Mouse (Mus musculus): Measurements from ENCODE around the gene Efna5. TPM values are rescaled to one million over a fixed set of nuclear protein-coding genes. Genes with fewer than 3 reads are reported as not detected.

The Efna5 gene
- total and polyA plus RNA-seq, 3 experiments: 0.05 TPM; not detected in 2

DNA sequence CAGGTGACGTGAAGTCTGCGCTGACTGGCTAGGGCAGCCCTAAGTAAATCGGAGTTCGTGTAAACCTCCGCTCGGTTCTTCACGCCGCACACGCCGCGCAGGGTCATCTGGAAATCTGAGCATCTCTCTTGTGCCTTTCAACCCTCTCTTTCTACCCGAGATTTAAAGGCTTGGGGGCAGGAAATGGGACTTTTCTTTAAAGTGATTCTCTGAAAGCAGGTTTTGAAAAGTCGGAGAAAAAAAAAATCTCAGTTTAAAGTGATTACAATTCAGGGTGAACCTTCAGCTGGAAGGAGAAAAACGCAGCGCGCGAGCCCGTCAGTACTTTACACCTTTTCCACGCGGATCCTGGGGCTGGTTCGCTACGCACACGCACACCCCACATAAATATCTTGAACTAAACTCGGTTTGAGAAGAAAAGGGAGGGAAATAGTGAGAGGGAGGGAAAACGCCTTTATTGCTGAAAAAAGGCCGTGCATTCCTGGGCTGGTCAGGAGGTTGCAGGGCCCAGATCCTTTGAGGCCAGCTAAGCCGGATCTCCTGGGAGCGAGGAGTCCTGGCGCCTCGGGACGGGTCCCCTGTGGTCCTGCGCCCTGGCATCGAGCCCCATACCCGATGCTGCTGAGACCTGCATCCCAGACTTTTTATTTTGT is 2.5 kb upstream of the Efna5 start:
- Histone ChIP-seq H3K9me3 (replicated peaks) (peaks cover 46% of the 10 kb centered on the region), H3K36me3 (replicated peaks) (no peaks in the 10 kb centered on the region), H3K27me3 (ENCODE audit: insufficient read depth, low read length) (no peaks in the 10 kb centered on the region), H3K4me3 (ENCODE audit: low read depth, low read length) (no peak overlapping the region), H3K4me1 (ENCODE audit: insufficient read depth, low read depth, low read length) (no peaks in the 10 kb centered on the region)
- ATAC-seq (ENCODE audit: extremely low read depth, insufficient number of reproducible peaks, low FRiP score, poor library complexity, severe bottlenecking): no peak
- TF ChIP-seq TAL1 (conservative IDR thresholded peaks at IDR 0.05; ENCODE audit: low read depth, low read length) (no peak), CTCF (IDR thresholded peaks at IDR 0.05; ENCODE audit: low read depth, low read length) (no peak), GATA2 (IDR thresholded peaks at IDR 0.05; ENCODE audit: borderline replicate concordance, low read depth, low read length) (no peak), POLR2AphosphoS5 (IDR thresholded peaks at IDR 0.05; ENCODE audit: insufficient replicate concordance, low read depth, low read length) (no peak), GATA1 (IDR thresholded peaks at IDR 0.05; ENCODE audit: borderline replicate concordance, low read length) (no peak)
- DNase-seq (ENCODE audit: low spot score): no peak

DNA sequence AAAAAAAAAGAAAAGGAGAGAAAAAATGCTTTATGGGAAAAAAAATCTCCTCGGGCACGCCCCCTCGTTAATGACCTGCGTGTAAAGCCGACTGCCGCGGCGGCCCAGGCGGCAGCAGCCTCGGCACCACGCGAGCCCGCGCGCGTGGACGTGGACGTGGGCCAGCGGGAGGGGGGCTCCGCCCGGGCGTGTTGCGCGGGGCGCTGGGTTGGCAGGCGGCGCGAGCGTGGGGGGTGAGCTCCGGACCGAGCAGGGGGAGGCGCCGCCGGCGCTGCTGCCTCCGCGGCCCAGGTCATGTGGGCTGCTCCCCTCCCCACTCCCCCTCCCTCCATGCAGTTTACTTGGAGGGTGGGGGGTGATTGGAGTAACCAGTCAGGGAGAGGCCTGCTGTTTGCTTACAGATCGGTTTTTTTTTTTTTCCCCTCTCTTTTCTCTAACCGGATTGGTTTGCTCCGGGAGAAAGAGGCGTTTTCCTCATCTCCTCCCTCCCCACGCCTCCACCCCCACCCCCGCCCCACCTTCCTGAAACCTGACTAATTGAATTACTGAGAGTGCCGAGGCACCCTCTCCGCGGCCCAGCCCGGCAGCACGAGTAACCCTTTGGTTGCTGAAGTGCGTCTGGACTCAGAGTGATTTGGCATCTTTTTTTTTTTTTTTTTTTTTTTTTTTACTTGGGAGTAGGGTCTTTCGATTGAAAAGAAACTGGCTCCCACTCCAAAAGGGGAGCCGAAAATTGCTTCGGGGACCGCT is 1.8 kb upstream of the Efna5 start:
- Histone ChIP-seq H3K4me3 (ENCODE audit: low read depth, low read length) (no peak overlapping the region), H3K27me3 (ENCODE audit: insufficient read depth, low read length) (no peaks in the 10 kb centered on the region), H3K4me1 (ENCODE audit: insufficient read depth, low read depth, low read length) (no peaks in the 10 kb centered on the region), H3K9me3 (replicated peaks) (peaks cover 46% of the 10 kb centered on the region), H3K36me3 (replicated peaks) (no peaks in the 10 kb centered on the region)
- TF ChIP-seq TAL1 (conservative IDR thresholded peaks at IDR 0.05; ENCODE audit: low read depth, low read length) (no peak), CTCF (IDR thresholded peaks at IDR 0.05; ENCODE audit: low read depth, low read length) (no peak), GATA2 (IDR thresholded peaks at IDR 0.05; ENCODE audit: borderline replicate concordance, low read depth, low read length) (no peak), POLR2AphosphoS5 (IDR thresholded peaks at IDR 0.05; ENCODE audit: insufficient replicate concordance, low read depth, low read length) (no peak), GATA1 (IDR thresholded peaks at IDR 0.05; ENCODE audit: borderline replicate concordance, low read length) (no peak)
- ATAC-seq (ENCODE audit: extremely low read depth, insufficient number of reproducible peaks, low FRiP score, poor library complexity, severe bottlenecking): no peak
- no peak for DNase-seq (ENCODE audit: low spot score)

DNA sequence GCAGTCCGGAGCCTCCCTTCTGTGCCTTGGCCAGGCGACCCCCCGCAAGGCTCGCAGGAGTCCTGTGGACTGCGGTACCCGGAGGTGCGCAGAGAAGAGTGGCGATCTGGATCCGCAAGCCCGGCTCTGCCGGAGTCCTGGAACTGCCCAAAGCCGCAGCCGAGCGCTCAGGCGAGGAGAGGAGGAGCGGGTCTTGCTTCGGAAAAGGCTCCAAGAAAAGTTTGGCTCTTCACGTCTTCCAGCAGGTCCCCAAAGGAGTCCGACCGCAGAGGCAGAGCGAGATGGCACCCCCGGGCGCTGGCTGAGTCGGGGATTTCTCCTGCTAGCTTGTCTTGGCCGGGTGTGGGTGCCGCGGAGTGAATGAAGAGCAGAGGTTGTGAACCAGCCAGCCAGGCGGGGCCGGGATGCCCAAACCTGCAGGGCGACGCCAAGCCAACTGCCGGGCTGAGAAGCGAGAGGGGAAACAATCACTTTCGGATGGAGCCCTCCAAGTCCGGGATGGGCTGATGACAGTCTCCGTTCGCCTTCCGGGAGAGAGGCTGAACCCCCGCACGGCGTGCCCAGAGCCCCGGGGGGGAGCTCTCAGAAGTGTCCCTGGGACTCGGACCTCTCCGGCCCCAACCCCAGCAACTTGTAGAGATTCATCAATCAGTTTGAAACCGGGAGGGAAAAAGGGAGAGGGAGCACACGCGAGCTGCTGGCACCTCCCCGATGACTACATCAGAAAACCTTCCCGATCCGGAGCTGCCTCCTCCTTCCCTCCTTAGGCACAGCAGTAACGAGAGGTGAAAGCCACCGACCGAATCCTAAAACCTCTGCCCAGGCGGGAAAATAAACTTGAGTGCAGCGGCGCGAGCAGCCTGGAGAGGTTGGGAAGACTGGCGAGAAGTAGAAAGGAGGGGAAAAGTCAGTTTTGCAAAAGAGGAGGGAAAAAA is 941 bp upstream of the Efna5 start:
- peaks cover 46% of the 10 kb centered on the region for H3K9me3 ChIP-seq (replicated peaks)
- DNase-seq (ENCODE audit: low spot score) (no peak), ATAC-seq (ENCODE audit: extremely low read depth, insufficient number of reproducible peaks, low FRiP score, poor library complexity, severe bottlenecking) (no peak)
- H3K4me1 ChIP-seq (ENCODE audit: insufficient read depth, low read depth, low read length): no peaks in the 10 kb centered on the region
- H3K27me3 ChIP-seq (ENCODE audit: insufficient read depth, low read length): no peaks in the 10 kb centered on the region
- H3K36me3 ChIP-seq (replicated peaks): no peaks in the 10 kb centered on the region
- TF ChIP-seq POLR2AphosphoS5 (IDR thresholded peaks at IDR 0.05; ENCODE audit: insufficient replicate concordance, low read depth, low read length): no peak
- H3K4me3 ChIP-seq (ENCODE audit: low read depth, low read length): no peak overlapping the region; the same call in 1 of the 2 replicates

DNA sequence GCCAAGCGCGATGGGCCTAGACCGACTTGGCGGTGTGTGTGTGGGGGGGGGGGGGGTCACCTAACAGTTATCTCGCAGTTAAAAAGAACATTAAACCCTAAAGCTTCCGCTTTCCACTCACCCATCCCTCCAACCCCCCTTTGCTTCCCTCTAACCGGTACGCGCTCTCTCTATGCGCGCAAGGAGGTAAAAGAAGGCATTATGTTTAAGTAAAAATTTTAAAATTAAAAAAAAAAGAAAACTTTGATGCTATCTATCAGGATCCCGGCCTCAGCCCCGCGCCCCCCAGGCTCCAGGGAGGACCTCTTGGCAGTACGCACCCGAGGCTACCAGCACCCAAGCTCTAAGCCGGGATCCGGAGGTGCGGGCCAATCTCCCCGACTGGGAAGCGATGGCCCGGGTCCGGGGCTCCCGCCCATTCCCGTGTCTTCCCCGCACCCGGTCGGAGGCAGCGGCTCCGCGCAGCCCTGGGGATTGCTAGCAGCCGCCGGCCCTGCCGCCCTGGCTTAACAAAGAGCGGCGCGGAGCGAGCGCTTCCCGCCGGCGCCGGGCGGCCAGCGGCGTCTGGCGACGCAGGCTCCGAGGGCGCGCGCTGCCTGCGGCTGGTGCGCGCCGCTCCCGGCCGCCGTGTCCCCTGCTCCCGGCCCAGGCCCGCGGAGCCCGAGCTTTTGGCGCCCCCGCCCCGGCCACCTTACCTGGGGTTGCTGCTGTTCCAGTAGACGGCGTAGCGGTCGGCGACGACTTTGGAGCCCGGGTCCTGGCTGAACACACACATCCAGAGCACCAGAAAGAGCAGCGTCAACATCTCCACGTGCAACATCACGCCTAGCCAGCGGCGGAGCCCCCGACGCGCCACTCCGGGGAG is 574 bp downstream of the Efna5 start:
- ATAC-seq (ENCODE audit: extremely low read depth, insufficient number of reproducible peaks, low FRiP score, poor library complexity, severe bottlenecking): no peak
- H3K27me3 ChIP-seq (ENCODE audit: insufficient read depth, low read length): no peaks in the 10 kb centered on the region
- no peak for TF ChIP-seq POLR2AphosphoS5 (IDR thresholded peaks at IDR 0.05; ENCODE audit: insufficient replicate concordance, low read depth, low read length)
- no peak for TF ChIP-seq CTCF (IDR thresholded peaks at IDR 0.05; ENCODE audit: low read depth, low read length)
- TF ChIP-seq GATA2 (IDR thresholded peaks at IDR 0.05; ENCODE audit: borderline replicate concordance, low read depth, low read length): no peak
- no peak for TF ChIP-seq TAL1 (conservative IDR thresholded peaks at IDR 0.05; ENCODE audit: low read depth, low read length)
- TF ChIP-seq GATA1 (IDR thresholded peaks at IDR 0.05; ENCODE audit: borderline replicate concordance, low read length): no peak
- DNase-seq (ENCODE audit: low spot score): no peak
- H3K36me3 ChIP-seq (replicated peaks): no peaks in the 10 kb centered on the region
- H3K4me3 ChIP-seq (ENCODE audit: low read depth, low read length): no peak overlapping the region; the same call in 1 of the 2 replicates
- no peaks in the 10 kb centered on the region for H3K4me1 ChIP-seq (ENCODE audit: insufficient read depth, low read depth, low read length)
- peaks cover 46% of the 10 kb centered on the region for H3K9me3 ChIP-seq (replicated peaks)

DNA sequence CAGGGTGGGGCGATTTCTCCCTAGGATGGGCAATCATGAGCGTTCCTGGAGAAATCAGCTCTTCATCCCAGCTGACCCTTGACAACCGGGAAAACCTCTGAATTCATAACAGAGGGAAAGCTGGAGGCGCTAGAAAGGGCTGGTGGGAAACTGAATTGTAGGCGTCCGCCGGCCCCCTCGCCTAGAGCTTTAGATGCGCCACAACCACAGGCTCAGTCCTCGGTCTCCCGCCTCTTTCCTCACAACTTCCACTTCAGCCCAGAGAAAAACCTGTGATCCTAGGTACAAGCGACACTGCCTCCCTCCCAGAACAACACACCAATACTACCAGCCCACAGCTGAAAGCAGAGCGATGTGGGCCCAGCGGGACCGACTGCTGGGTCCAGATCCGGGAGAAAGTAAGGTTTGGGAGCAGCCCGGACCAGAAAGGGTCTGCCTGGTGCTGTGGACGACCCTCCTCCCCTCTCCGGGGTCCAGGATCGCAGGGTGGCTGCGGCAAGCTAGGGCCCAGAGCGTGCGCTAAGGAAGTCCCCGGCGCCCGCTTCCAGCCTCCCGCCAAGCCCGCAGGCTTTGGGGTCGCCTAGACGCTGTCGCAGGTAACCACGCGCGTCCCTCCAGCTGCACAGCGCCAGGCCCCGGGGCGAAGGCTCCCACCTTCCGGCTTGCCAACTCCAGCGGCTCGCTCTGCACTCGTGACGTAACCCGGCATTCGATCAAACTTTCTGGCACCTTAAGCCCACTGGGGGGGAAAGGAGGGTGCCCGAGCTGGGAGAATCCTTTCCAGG is 1.4 kb downstream of the Efna5 start:
- DNase-seq (ENCODE audit: low spot score): no peak
- ATAC-seq (ENCODE audit: extremely low read depth, insufficient number of reproducible peaks, low FRiP score, poor library complexity, severe bottlenecking): no peak
- Histone ChIP-seq H3K27me3 (ENCODE audit: insufficient read depth, low read length) (no peaks in the 10 kb centered on the region), H3K9me3 (replicated peaks) (peaks cover 46% of the 10 kb centered on the region), H3K4me1 (ENCODE audit: insufficient read depth, low read depth, low read length) (no peaks in the 10 kb centered on the region), H3K36me3 (replicated peaks) (no peaks in the 10 kb centered on the region), H3K4me3 (ENCODE audit: low read depth, low read length) (no peak overlapping the region; the same call in 1 of the 2 replicates)
- TF ChIP-seq TAL1 (conservative IDR thresholded peaks at IDR 0.05; ENCODE audit: low read depth, low read length) (no peak), POLR2AphosphoS5 (IDR thresholded peaks at IDR 0.05; ENCODE audit: insufficient replicate concordance, low read depth, low read length) (no peak), GATA2 (IDR thresholded peaks at IDR 0.05; ENCODE audit: borderline replicate concordance, low read depth, low read length) (no peak), GATA1 (IDR thresholded peaks at IDR 0.05; ENCODE audit: borderline replicate concordance, low read length) (no peak), CTCF (IDR thresholded peaks at IDR 0.05; ENCODE audit: low read depth, low read length) (no peak)
